In genomic region chr6:99107081-99107482, GRCm38 (mm10) we compare ENCODE assay signal across 19 mouse cellular contexts.
DNase-seq lines count a peak whose midpoint lies in the region; ATAC-seq and TF ChIP-seq lines count a peak whose summit lies in the region.
"Had no signal": no experiment of that assay in that cellular context is flagged by ENCODE, and none has a peak within 500 bp of the region (broad histone marks: within the 10 kb centered on the region; RNA-seq: fewer than 3 reads in every experiment).

No protein-coding gene starts in this region.

- intact Hi-C loops in heart, postnatal 10 days (cut with DNase I): no loop called here

- WGBS in heart, embryonic 15.5 days: 18% methylated on average over 6 of the region's 6 CpGs
- 51% methylated on average over 6 of the region's 6 CpGs for WGBS in liver, embryonic 16.5 days (ENCODE audit: insufficient replicate concordance)
- WGBS in midbrain, embryonic 10.5 days: 94% methylated on average over 6 of the region's 6 CpGs

- TF ChIP-seq POLR2A in MEL (IDR thresholded peaks at IDR 0.05; ENCODE audit: control insufficient read depth in 1 of 2, insufficient read depth in 1 of 2, low read depth in 1 of 2, low read length in 2 of 2, poor library complexity in 1 of 2): no peak

- ATAC-seq in heart, embryonic 15.5 days (replicated peaks; ENCODE audit: insufficient number of reproducible peaks, insufficient read depth, low FRiP score, low read depth): 0 out of 2 replicates have a peak, but pooled peaks have one; percentile 58
- ATAC-seq in common myeloid progenitor, adult 5-6 weeks (replicated peaks; ENCODE audit: low read depth, poor library complexity, severe bottlenecking): peak; percentile 23; the same call in 1 of the 2 replicates
- ATAC-seq in liver, embryonic 16.5 days (ENCODE audit: low read depth): peak; percentile 35; the same call in 1 of the 2 replicates
- ATAC-seq: forebrain, postnatal 0 days had no signal

- H3K79me2 ChIP-seq in MEL (ENCODE audit: control insufficient read depth, insufficient read depth, low read length, poor library complexity): no peaks in the 10 kb centered on the region

- H3K9ac ChIP-seq in heart, embryonic 15.5 days: no peak overlapping the region
- no peak overlapping the region for H3K9ac ChIP-seq in MEL (ENCODE audit: control insufficient read depth, low read depth, low read length, poor library complexity, severe bottlenecking)
- no peak overlapping the region for H3K9ac ChIP-seq in liver, embryonic 16.5 days (ENCODE audit: low read depth, low read length)
- H3K9ac ChIP-seq: forebrain, postnatal 0 days; hindbrain, embryonic 15.5 days; lung, embryonic 15.5 days; neural tube, embryonic 13.5 days; stomach, embryonic 15.5 days had no signal

- H3K4me3 ChIP-seq in heart, embryonic 15.5 days: no peak overlapping the region
- H3K4me3 ChIP-seq in MEL (ENCODE audit: control insufficient read depth in 1 of 2, insufficient read depth in 1 of 2, low read depth in 2 of 2, low read length in 2 of 2): no peak overlapping the region
- no peak overlapping the region for H3K4me3 ChIP-seq in liver, embryonic 16.5 days (ENCODE audit: low read depth, low read length)
- no peak overlapping the region for H3K4me3 ChIP-seq in midbrain, embryonic 10.5 days
- H3K4me3 ChIP-seq: hindbrain, embryonic 15.5 days; lung, embryonic 15.5 days; neural tube, embryonic 13.5 days; stomach, embryonic 15.5 days had no signal

- DNase-seq in heart, postnatal 10 days: no peak
- DNase-seq in MEL (ENCODE audit: low read depth, low spot score): peak; percentile 66
- DNase-seq in urinary bladder, postnatal 10 days (ENCODE audit: low spot score): no peak
- no peak for DNase-seq in midbrain, embryonic 10.5 days (ENCODE audit: low spot score)
- DNase-seq: adrenal gland, postnatal 10 days; cerebellum, adult 9-10 months; forebrain, postnatal 0 days; gastrocnemius, postnatal 10 days; kidney, adult 8-10 months; left cerebral cortex, postnatal 4 days; retina, postnatal 1 day; thymus, postnatal 36 days had no signal

- no peaks in the 10 kb centered on the region for H3K27me3 ChIP-seq in heart, embryonic 15.5 days
- no peaks in the 10 kb centered on the region for H3K27me3 ChIP-seq in MEL (ENCODE audit: control insufficient read depth in 1 of 2, insufficient read depth in 2 of 2, low read length in 2 of 2)
- no peaks in the 10 kb centered on the region for H3K27me3 ChIP-seq in liver, embryonic 16.5 days (ENCODE audit: control insufficient read depth, insufficient read depth, low read depth, low read length)
- no peaks in the 10 kb centered on the region for H3K27me3 ChIP-seq in midbrain, embryonic 10.5 days (ENCODE audit: low read depth, poor library complexity, severe bottlenecking)
- H3K27me3 ChIP-seq: hindbrain, embryonic 15.5 days; lung, embryonic 15.5 days; stomach, embryonic 15.5 days had no signal

- H3K4me2 ChIP-seq in heart, embryonic 15.5 days: no peak overlapping the region
- no peak overlapping the region for H3K4me2 ChIP-seq in liver, embryonic 16.5 days (ENCODE audit: low read depth, low read length)
- H3K4me2 ChIP-seq: hindbrain, embryonic 15.5 days; lung, embryonic 15.5 days; neural tube, embryonic 13.5 days; stomach, embryonic 15.5 days had no signal

- H3K36me3 ChIP-seq in heart, embryonic 15.5 days: no peaks in the 10 kb centered on the region
- peaks cover 0 to 27% of the 10 kb centered on the region in 2 experiments; a peak in 2 of 4 replicates for H3K36me3 ChIP-seq in MEL (ENCODE audit: control insufficient read depth in 1 of 2, insufficient read depth in 2 of 2, low read length in 2 of 2)
- no peaks in the 10 kb centered on the region for H3K36me3 ChIP-seq in liver, embryonic 16.5 days (ENCODE audit: control insufficient read depth, insufficient read depth)
- H3K36me3 ChIP-seq in midbrain, embryonic 10.5 days: 0 out of 2 replicates have a peak, but pooled peaks cover 3% of the 10 kb centered on the region
- H3K36me3 ChIP-seq: hindbrain, embryonic 15.5 days; lung, embryonic 15.5 days; neural tube, embryonic 13.5 days; stomach, embryonic 15.5 days had no signal

- H3K9me3 ChIP-seq in heart, embryonic 15.5 days (replicated peaks): no peaks in the 10 kb centered on the region
- no peaks in the 10 kb centered on the region for H3K9me3 ChIP-seq in MEL (replicated peaks; ENCODE audit: insufficient read depth, low read length)
- H3K9me3 ChIP-seq in liver, embryonic 16.5 days (replicated peaks; ENCODE audit: control insufficient read depth, low read length): no peaks in the 10 kb centered on the region
- no peaks in the 10 kb centered on the region for H3K9me3 ChIP-seq in midbrain, embryonic 10.5 days (replicated peaks)
- H3K9me3 ChIP-seq: hindbrain, embryonic 15.5 days; lung, embryonic 15.5 days; neural tube, embryonic 13.5 days; stomach, embryonic 15.5 days had no signal

- peak overlapping the region; percentile 43; the same call in 1 of the 2 replicates for H3K27ac ChIP-seq in heart, embryonic 15.5 days
- H3K27ac ChIP-seq in MEL (ENCODE audit: control insufficient read depth, low read depth, low read length): peak overlapping the region; percentile 57
- H3K27ac ChIP-seq in liver, embryonic 16.5 days (ENCODE audit: low read length): no peak overlapping the region
- H3K27ac ChIP-seq in midbrain, embryonic 10.5 days (replicated peaks): no peak overlapping the region
- H3K27ac ChIP-seq: hindbrain, embryonic 15.5 days; lung, embryonic 15.5 days; neural tube, embryonic 13.5 days; stomach, embryonic 15.5 days had no signal

- TF ChIP-seq EP300 in MEL (IDR thresholded peaks at IDR 0.05; ENCODE audit: low read depth in 1 of 2, low read length in 2 of 2): peak; percentile 58 to 64

- no peak for TF ChIP-seq CTCF in MEL (IDR thresholded peaks at IDR 0.05 in 2 of 3, conservative IDR thresholded peaks at IDR 0.05 in 1 of 3; ENCODE audit: control insufficient read depth in 1 of 3, insufficient read depth in 1 of 3, low read depth in 2 of 3, low read length in 3 of 3, poor library complexity in 1 of 3, severe bottlenecking in 1 of 3)

- TF ChIP-seq RAD21 in MEL (IDR thresholded peaks at IDR 0.05; ENCODE audit: low read depth, low read length): no peak

- H3K4me1 ChIP-seq in heart, embryonic 15.5 days (replicated peaks): peaks cover 17% of the 10 kb centered on the region
- H3K4me1 ChIP-seq in MEL (ENCODE audit: control insufficient read depth in 1 of 2, insufficient read depth in 2 of 2, low read length in 2 of 2): peaks cover 8 to 27% of the 10 kb centered on the region in 2 experiments
- H3K4me1 ChIP-seq in liver, embryonic 16.5 days (ENCODE audit: control insufficient read depth, low read depth, low read length): peaks cover 7% of the 10 kb centered on the region
- H3K4me1 ChIP-seq in midbrain, embryonic 10.5 days: peaks cover 26% of the 10 kb centered on the region

TF ChIP-seq in MEL, 35 proteins besides CTCF, POLR2A, EP300 and RAD21:
- TF ChIP-seq TCF12 (IDR thresholded peaks at IDR 0.05; ENCODE audit: low read depth, low read length): peak; percentile 77
- TF ChIP-seq POLR2AphosphoS5 (IDR thresholded peaks at IDR 0.05; ENCODE audit: borderline replicate concordance, low read depth, low read length): no peak
- no peak for TF ChIP-seq ZKSCAN1 (IDR thresholded peaks at IDR 0.05; ENCODE audit: low read depth, low read length)
- TF ChIP-seq MXI1 (IDR thresholded peaks at IDR 0.05; ENCODE audit: low read depth, low read length): 0 out of 2 replicates have a peak, but pooled peaks have one; percentile 21
- peak; percentile 7; the same call in 1 of the 2 replicates for TF ChIP-seq ZC3H11A (IDR thresholded peaks at IDR 0.05; ENCODE audit: low read depth, low read length)
- peak; percentile 89 for TF ChIP-seq ETS1 (IDR thresholded peaks at IDR 0.05; ENCODE audit: low read depth, low read length)
- peak; percentile 30; the same call in 1 of the 2 replicates for TF ChIP-seq TAL1 (IDR thresholded peaks at IDR 0.05; ENCODE audit: low read length)
- peak; percentile 36; the same call in 1 of the 2 replicates for TF ChIP-seq BHLHE40 (IDR thresholded peaks at IDR 0.05; ENCODE audit: borderline replicate concordance, low read depth, low read length)
- TF ChIP-seq GATA1 (IDR thresholded peaks at IDR 0.05; ENCODE audit: low read depth, low read length): peak; percentile 83

Comparison
In these comparisons a context has a peak if more than half of its experiments do, and no peak if none do; other contexts are left out.
1. H3K27ac ChIP-seq: peak in heart, embryonic 15.5 days (single experiment) and MEL (single experiment); none in liver, embryonic 16.5 days (single experiment) and midbrain, embryonic 10.5 days (single experiment).
2. Peak in every context shown above with its lines, with median percentiles within 50 percentile points of each other: ATAC-seq.